Mouse (Mus musculus): ENCODE measurements around the gene Nfat5. TPM values are rescaled to one million over a fixed set of nuclear protein-coding genes. Genes with fewer than 3 reads are reported as not detected.

Nfat5 gene
- polyA plus RNA-seq, 1 experiment from 2014 or later: 12.0 TPM

GRCm38 (mm10) chr8:107424597-107425229, 131.4 kb downstream of the Nfat5 start, which contains the start of gene Nob1:
Gene Nob1, minus strand, starts transcription at chr8:107425051.
- peak within 1 kb of the TSS; percentile 73 for H3K27ac ChIP-seq
- no peaks in the 10 kb centered on the region for H3K27me3 ChIP-seq (ENCODE audit: control insufficient read depth, insufficient read depth, low read length)
- DNase-seq (ENCODE audit: low spot score): peak; percentile 98
- H3K4me3 ChIP-seq (replicated peaks; ENCODE audit: low read length): peak within 1 kb of the TSS; percentile 59
- H3K9me3 ChIP-seq (ENCODE audit: control insufficient read depth, low read length): no peaks in the 10 kb centered on the region
- peak within 1 kb of the TSS; percentile 74 for H3K9ac ChIP-seq
- H3K4me2 ChIP-seq (replicated peaks): peak within 1 kb of the TSS; percentile 82
- ATAC-seq (ENCODE audit: low FRiP score): peak; percentile 98
- peaks cover 30% of the 10 kb centered on the region for H3K36me3 ChIP-seq (replicated peaks; ENCODE audit: control insufficient read depth, insufficient read depth)
- peaks cover 14% of the 10 kb centered on the region for H3K4me1 ChIP-seq (replicated peaks; ENCODE audit: control insufficient read depth, insufficient read depth, low read length)
- under 1% methylated on average over 50 of the region's 50 CpGs for WGBS

GRCm38 (mm10) chr8:107425230-107425597, 131.9 kb downstream of the Nfat5 start:
- DNase-seq (ENCODE audit: low spot score) (no peak), ATAC-seq (ENCODE audit: low FRiP score) (no peak)
- H3K4me3 ChIP-seq (replicated peaks; ENCODE audit: low read length): peak overlapping the region; percentile 59; the same call in 1 of the 2 replicates
- H3K9ac ChIP-seq: no peak overlapping the region
- peaks cover 14% of the 10 kb centered on the region for H3K4me1 ChIP-seq (replicated peaks; ENCODE audit: control insufficient read depth, insufficient read depth, low read length)
- H3K9me3 ChIP-seq (ENCODE audit: control insufficient read depth, low read length): no peaks in the 10 kb centered on the region
- peaks cover 24% of the 10 kb centered on the region for H3K36me3 ChIP-seq (replicated peaks; ENCODE audit: control insufficient read depth, insufficient read depth)
- no peaks in the 10 kb centered on the region for H3K27me3 ChIP-seq (ENCODE audit: control insufficient read depth, insufficient read depth, low read length)
- H3K4me2 ChIP-seq (replicated peaks): peak overlapping the region; percentile 82; the same call in 1 of the 2 replicates
- no peak overlapping the region for H3K27ac ChIP-seq
- WGBS: 50% methylated on average over 8 of the region's 8 CpGs

Other genes with a start within 250 kb of the Nfat5 start
- gene Pdf, start 244.9 kb upstream of the Nfat5 start, polyA plus RNA-seq (2014; fragmentation: Nextera tagmentation; extraction: Ambion mirVana): 32.1 and 32.3 TPM in 2 replicates
- gene Cog8, start 236.8 kb upstream of the Nfat5 start, polyA plus RNA-seq (2014; fragmentation: Nextera tagmentation; extraction: Ambion mirVana): 40.7 and 42.6 TPM in 2 replicates
- gene Nip7, start 236.6 kb upstream of the Nfat5 start, polyA plus RNA-seq (2014; fragmentation: Nextera tagmentation; extraction: Ambion mirVana): 69.3 and 70.2 TPM in 2 replicates
- gene Tmed6, start 227.8 kb upstream of the Nfat5 start, polyA plus RNA-seq (2014; fragmentation: Nextera tagmentation; extraction: Ambion mirVana): not detected in 2 replicates
- gene Terf2, start 196.9 kb upstream of the Nfat5 start, polyA plus RNA-seq (2014; fragmentation: Nextera tagmentation; extraction: Ambion mirVana): 20.5 and 22.2 TPM in 2 replicates
- 126 and 134 TPM in 2 replicates for gene Cyb5b, start 142.8 kb upstream of the Nfat5 start, polyA plus RNA-seq (2014; fragmentation: Nextera tagmentation; extraction: Ambion mirVana)
- gene Nqo1, start 109.7 kb downstream of the Nfat5 start, polyA plus RNA-seq (2014; fragmentation: Nextera tagmentation; extraction: Ambion mirVana): 8.5 and 9.4 TPM in 2 replicates
- gene Nob1, start 131.6 kb downstream of the Nfat5 start, polyA plus RNA-seq (2014; fragmentation: Nextera tagmentation; extraction: Ambion mirVana): 46.4 and 48.7 TPM in 2 replicates
- 37.2 and 37.5 TPM in 2 replicates for gene Wwp2, start 142.9 kb downstream of the Nfat5 start, polyA plus RNA-seq (2014; fragmentation: Nextera tagmentation; extraction: Ambion mirVana)

Data from hindbrain, embryonic 14.5 days (tissue).